Mouse (Mus musculus) ES-E14 (cell line): ENCODE data around the gene Carns1.

Experiments
- MAFK ChIP-seq: IDR thresholded peaks from 2 replicates; pipeline ENCODE4 v1.6.1; 2014; ENCODE audit warnings: mild to moderate bottlenecking, low read depth, low read length, inconsistent platforms; ENCODE audit not compliant: insufficient read depth
- ZC3H11A ChIP-seq: IDR thresholded peaks from 2 replicates; pipeline ENCODE4 v1.6.1; 2012; ENCODE audit warnings: low read depth, mild to moderate bottlenecking, inconsistent platforms, low read length, borderline replicate concordance
- ZNF384 ChIP-seq: IDR thresholded peaks from 2 replicates; pipeline ENCODE4 v1.6.1; 2012; ENCODE audit warnings: low read depth, low read length, inconsistent platforms

DNA sequence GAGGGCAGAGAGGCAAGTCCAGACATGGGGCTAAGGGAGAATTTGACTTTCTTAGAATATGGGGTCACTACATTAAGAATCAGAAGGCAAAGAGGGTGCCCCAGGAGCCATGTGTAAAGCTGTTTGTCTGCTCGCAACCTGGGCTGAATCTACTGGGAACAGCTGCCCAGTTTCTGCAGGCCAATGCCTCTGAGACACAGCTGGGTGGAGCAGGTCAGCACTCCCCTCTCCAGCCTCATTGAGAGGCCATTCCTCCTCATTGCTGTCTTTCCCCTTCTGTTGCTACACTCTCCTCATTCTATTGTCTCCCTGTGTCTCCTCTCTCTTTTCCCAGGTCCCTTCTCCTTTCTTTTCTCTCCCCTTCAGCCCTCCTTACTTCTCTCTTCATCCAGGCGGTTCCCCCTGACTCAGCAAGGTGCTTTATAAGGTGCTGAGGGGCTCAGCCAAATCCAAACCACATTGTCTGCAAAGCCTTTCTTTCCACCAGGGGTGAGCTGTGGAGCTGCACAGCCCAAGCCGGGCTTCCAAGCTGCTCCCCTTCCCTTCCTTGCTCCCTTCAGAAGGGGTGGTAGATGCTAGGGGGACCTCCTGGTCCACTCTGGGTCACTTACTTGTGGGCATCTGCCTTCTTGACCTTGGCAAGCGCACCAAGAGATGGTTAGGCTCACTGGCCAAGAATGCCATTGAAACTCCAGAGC is 36.8 kb upstream of the Carns1 start:
- no peak for TF ChIP-seq ZC3H11A
- TF ChIP-seq ZNF384, result no peak
- no peak for TF ChIP-seq MAFK
